Mouse (Mus musculus) heart, embryonic 10.5 days (tissue): ENCODE data around the gene Uts2. TPM values are rescaled to one million over a fixed set of nuclear protein-coding genes. Genes with fewer than 3 reads are reported as not detected.

ENCODE experiments used
- DNase-seq: peaks from one replicate; pipeline ENCODE4 v3.0.0-alpha.2; 2017; ENCODE audit warnings: low spot score
- H3K27ac ChIP-seq: fragments of 300-500 bp; sonication (generic); 2 replicates; pipeline ENCODE4 v1.5.1; 2016; ENCODE audit warnings: mild to moderate bottlenecking
- H3K27me3 ChIP-seq: fragments of 300-500 bp; sonication (generic); 2 replicates; pipeline ENCODE4 v1.6.1; 2016; ENCODE audit warnings: mild to moderate bottlenecking; ENCODE audit not compliant: poor library complexity, insufficient read depth, severe bottlenecking
- H3K36me3 ChIP-seq: fragments of 300-500 bp; sonication (generic); 2 replicates; pipeline ENCODE4 v1.6.1; 2016; ENCODE audit warnings: mild to moderate bottlenecking, moderate library complexity
- H3K4me1 ChIP-seq: fragments of 300-500 bp; sonication (generic); 2 replicates; pipeline ENCODE4 v1.6.1; 2016; ENCODE audit warnings: mild to moderate bottlenecking
- H3K4me3 ChIP-seq: fragments of 300-500 bp; sonication (generic); 2 replicates; pipeline ENCODE4 v1.5.1; 2016; ENCODE audit warnings: mild to moderate bottlenecking, moderate library complexity
- H3K9me3 ChIP-seq: fragments of 300-500 bp; sonication (generic); 2 replicates; pipeline ENCODE4 v1.6.1; 2016; ENCODE audit warnings: mild to moderate bottlenecking, moderate library complexity
- WGBS: fragments of 180-500 bp; shearing (Covaris S2); methylation state at CpG from one replicate; pipeline ENCODE4 v1.1.7; 2016; 5-methylcytosine and 5-hydroxymethylcytosine counted together
- polyA plus RNA-seq: library from polyadenylated mRNA; unstranded; fragments of >200 nt; fragmentation: Nextera tagmentation; extraction: Ambion mirVana; gene quantifications from 2 replicates; pipeline ENCODE4 v1.2.1, GENCODE M21; 2016

Gene Uts2
- not detected in 2 replicates for polyA plus RNA-seq

GRCm38 (mm10) chr4:150996797-150997196 lies at the start of gene Uts2:
TSS of gene Uts2 (plus strand) at chr4:150997097.
- peaks cover 4% of the 10 kb centered on the region; the same call in 1 of the 2 replicates for H3K27me3 ChIP-seq
- no peaks in the 10 kb centered on the region for H3K36me3 ChIP-seq
- 83% methylated on average over 7 of the region's 7 CpGs for WGBS
- no peaks in the 10 kb centered on the region for H3K9me3 ChIP-seq
- DNase-seq: no peak
- no peak within 1 kb of the TSS for H3K27ac ChIP-seq
- H3K4me3 ChIP-seq: no peak within 1 kb of the TSS
- no peaks in the 10 kb centered on the region for H3K4me1 ChIP-seq

GRCm38 (mm10) chr4:150950972-150951371 lies 45.9 kb upstream of the Uts2 start:
- H3K4me1 ChIP-seq: no peaks in the 10 kb centered on the region
- H3K36me3 ChIP-seq: no peaks in the 10 kb centered on the region
- peaks cover 5% of the 10 kb centered on the region; the same call in 1 of the 2 replicates for H3K27me3 ChIP-seq
- WGBS: 73% methylated on average over 10 of the region's 10 CpGs
- no peak overlapping the region for H3K4me3 ChIP-seq
- no peak overlapping the region for H3K27ac ChIP-seq
- no peak for DNase-seq
- H3K9me3 ChIP-seq: no peaks in the 10 kb centered on the region

DNA sequence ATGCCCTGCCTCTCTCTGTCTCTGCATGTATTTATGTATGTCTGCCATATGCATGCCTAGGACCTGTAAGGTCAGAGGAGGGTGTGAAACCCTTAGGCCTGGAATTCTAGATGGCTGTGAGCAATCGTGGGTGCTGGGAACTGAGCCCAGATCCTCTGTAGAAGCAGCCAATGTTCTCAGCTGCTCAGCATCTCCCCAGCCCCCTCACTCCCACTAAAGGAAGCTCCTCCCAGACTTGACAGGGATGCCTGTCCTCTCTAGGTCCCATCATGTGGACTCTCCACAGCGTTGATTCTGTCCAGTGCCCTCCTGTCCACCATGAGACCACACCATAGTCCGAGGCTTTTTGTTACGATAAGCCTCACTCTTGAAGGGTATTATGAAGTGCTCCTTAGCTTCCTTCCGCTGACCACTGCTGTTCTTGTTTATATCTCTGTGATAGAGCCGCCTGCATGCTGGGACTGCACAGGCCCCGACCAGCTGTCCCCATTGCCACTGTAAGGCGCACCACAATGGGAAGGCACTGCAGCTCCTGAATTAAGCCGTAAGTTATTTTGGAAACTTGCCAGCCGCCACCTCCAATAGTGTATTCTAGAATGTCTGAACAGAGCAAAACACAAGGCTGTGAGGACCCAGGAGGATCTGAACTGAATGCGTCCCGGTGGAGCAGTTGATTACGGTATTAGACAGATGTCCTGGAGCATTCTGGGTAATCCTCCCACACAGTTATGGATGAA lies 40.4 kb upstream of the Uts2 start:
- WGBS: 78% methylated on average over 13 of the region's 13 CpGs
- no peak overlapping the region for H3K4me3 ChIP-seq
- H3K27me3 ChIP-seq: peaks cover 5% of the 10 kb centered on the region; the same call in 1 of the 2 replicates
- no peak for DNase-seq
- no peaks in the 10 kb centered on the region for H3K9me3 ChIP-seq
- peaks cover 17% of the 10 kb centered on the region for H3K4me1 ChIP-seq
- no peaks in the 10 kb centered on the region for H3K36me3 ChIP-seq
- no peak overlapping the region for H3K27ac ChIP-seq

GRCm38 (mm10) chr4:150957106-150957458 lies 39.8 kb upstream of the Uts2 start:
- no peak for DNase-seq
- 69% methylated on average over 1 of the region's 1 CpGs for WGBS
- peaks cover under 1% of the 10 kb centered on the region; the same call in 1 of the 2 replicates for H3K27me3 ChIP-seq
- H3K9me3 ChIP-seq: no peaks in the 10 kb centered on the region
- peaks cover 17% of the 10 kb centered on the region for H3K4me1 ChIP-seq
- H3K27ac ChIP-seq: no peak overlapping the region
- no peaks in the 10 kb centered on the region for H3K36me3 ChIP-seq
- H3K4me3 ChIP-seq: no peak overlapping the region

GRCm38 (mm10) chr4:150958536-150958935 lies 38.4 kb upstream of the Uts2 start:
- H3K27ac ChIP-seq: no peak overlapping the region
- DNase-seq: no peak
- WGBS: 67% methylated on average over 7 of the region's 7 CpGs
- H3K9me3 ChIP-seq: no peaks in the 10 kb centered on the region
- H3K4me3 ChIP-seq: no peak overlapping the region
- H3K27me3 ChIP-seq: no peaks in the 10 kb centered on the region
- H3K4me1 ChIP-seq: peaks cover 17% of the 10 kb centered on the region
- no peaks in the 10 kb centered on the region for H3K36me3 ChIP-seq

DNA sequence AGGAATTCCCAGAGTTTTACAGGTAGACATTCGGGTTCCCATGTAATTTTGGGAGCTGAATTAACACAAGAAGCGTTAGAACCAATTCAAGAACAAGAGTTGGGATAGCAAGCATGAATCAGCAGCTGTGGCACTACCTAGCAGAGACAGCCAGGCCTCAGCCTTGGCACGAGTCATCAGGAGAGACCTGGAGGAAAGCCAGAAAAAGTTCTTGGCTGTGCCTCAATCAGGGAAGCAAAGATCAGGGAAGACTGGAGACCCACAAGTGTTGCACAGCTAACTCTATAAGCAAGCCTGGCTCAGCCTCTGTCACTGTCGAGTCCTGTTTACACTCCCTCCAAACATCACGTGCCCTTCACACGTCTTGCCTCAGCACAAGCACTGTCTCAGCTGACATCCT lies 34.7 kb upstream of the Uts2 start:
- Histone ChIP-seq H3K36me3 (no peaks in the 10 kb centered on the region), H3K27ac (no peak overlapping the region), H3K27me3 (no peaks in the 10 kb centered on the region), H3K4me1 (peaks cover 18% of the 10 kb centered on the region), H3K9me3 (no peaks in the 10 kb centered on the region), H3K4me3 (no peak overlapping the region)
- no peak for DNase-seq
- WGBS: 63% methylated on average over 6 of the region's 6 CpGs

GRCm38 (mm10) chr4:150963711-150964110 lies 33.2 kb upstream of the Uts2 start:
- Histone ChIP-seq H3K27ac (no peak overlapping the region), H3K4me3 (no peak overlapping the region), H3K27me3 (no peaks in the 10 kb centered on the region), H3K9me3 (no peaks in the 10 kb centered on the region), H3K36me3 (no peaks in the 10 kb centered on the region), H3K4me1 (peaks cover 15% of the 10 kb centered on the region)
- WGBS: 59% methylated on average over 2 of the region's 2 CpGs
- DNase-seq: no peak

DNA sequence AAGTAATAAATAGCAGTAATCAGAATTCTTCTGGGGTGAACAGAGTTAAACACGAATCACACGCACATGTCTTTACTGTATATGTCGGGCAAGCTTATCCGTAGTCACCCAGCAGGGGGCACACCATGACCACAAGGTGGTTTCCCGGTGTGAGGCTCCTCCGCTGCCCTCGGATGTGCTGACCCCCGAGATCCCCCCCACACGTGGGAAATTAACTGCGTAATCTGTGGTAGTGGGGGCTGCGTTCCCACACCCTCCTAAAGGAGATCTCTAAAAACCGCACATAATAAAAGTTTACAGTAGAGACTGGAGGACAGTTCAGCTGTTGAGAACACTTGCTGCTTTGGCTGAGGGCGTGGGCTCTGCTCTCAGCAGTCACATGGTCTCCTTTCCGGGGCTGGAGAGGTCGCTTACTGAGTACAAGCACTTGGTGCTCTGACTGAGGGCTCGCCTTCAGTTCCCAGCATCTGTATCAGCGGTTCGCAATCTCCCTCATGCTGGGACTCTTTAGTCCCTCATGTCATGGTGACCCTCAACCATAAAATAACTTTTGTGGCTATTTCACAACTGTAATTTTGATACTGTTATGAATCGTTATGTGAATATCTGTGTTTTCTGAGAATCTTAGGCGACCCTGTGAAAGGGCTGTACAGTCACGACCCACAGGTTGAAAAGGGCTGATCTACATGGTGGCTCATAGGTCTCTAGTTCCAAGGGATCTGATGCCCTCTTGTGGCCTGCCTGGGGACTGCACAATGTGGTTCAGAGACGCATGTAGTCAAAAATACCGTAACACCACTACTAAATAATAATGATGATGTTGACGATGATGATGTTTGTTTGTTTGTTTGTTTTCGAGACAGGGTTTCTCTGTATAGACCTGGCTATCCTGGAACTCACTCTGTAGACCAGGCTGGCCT lies 32.0 kb upstream of the Uts2 start:
- H3K4me3 ChIP-seq: peak overlapping the region; percentile 51
- H3K9me3 ChIP-seq: no peaks in the 10 kb centered on the region
- H3K27me3 ChIP-seq: no peaks in the 10 kb centered on the region
- DNase-seq: peak; percentile 88
- peaks cover 5% of the 10 kb centered on the region for H3K4me1 ChIP-seq
- WGBS: 10% methylated on average over 25 of the region's 25 CpGs
- H3K27ac ChIP-seq: no peak overlapping the region
- no peaks in the 10 kb centered on the region for H3K36me3 ChIP-seq

- Histone ChIP-seq H3K9me3 (no peaks in the 10 kb centered on the region), H3K4me3 (no peak overlapping the region), H3K4me1 (peaks cover 5% of the 10 kb centered on the region), H3K36me3 (no peaks in the 10 kb centered on the region), H3K27ac (no peak overlapping the region), H3K27me3 (no peaks in the 10 kb centered on the region)
- DNase-seq: no peak
- WGBS: 66% methylated on average over 11 of the region's 11 CpGs
These were observed 31.3 kb upstream of the Uts2 start for GRCm38 (mm10) chr4:150965555-150965951.

- Histone ChIP-seq H3K9me3 (no peaks in the 10 kb centered on the region), H3K27me3 (no peaks in the 10 kb centered on the region), H3K4me3 (no peak overlapping the region), H3K4me1 (peaks cover 5% of the 10 kb centered on the region), H3K27ac (no peak overlapping the region), H3K36me3 (no peaks in the 10 kb centered on the region)
- 16% methylated on average over 7 of the region's 7 CpGs for WGBS
- DNase-seq: no peak
These were observed 30.3 kb upstream of the Uts2 start for GRCm38 (mm10) chr4:150966556-150966955.

GRCm38 (mm10) chr4:150968956-150969355 lies 27.9 kb upstream of the Uts2 start:
- H3K36me3 ChIP-seq: no peaks in the 10 kb centered on the region
- H3K27ac ChIP-seq: no peak overlapping the region
- WGBS: 77% methylated on average over 8 of the region's 8 CpGs
- H3K4me3 ChIP-seq: no peak overlapping the region
- peaks cover 5% of the 10 kb centered on the region for H3K4me1 ChIP-seq
- no peak for DNase-seq
- H3K9me3 ChIP-seq: no peaks in the 10 kb centered on the region
- H3K27me3 ChIP-seq: no peaks in the 10 kb centered on the region

GRCm38 (mm10) chr4:150973264-150973663 lies 23.6 kb upstream of the Uts2 start:
- no peak overlapping the region for H3K27ac ChIP-seq
- WGBS: 79% methylated on average over 8 of the region's 8 CpGs

DNA sequence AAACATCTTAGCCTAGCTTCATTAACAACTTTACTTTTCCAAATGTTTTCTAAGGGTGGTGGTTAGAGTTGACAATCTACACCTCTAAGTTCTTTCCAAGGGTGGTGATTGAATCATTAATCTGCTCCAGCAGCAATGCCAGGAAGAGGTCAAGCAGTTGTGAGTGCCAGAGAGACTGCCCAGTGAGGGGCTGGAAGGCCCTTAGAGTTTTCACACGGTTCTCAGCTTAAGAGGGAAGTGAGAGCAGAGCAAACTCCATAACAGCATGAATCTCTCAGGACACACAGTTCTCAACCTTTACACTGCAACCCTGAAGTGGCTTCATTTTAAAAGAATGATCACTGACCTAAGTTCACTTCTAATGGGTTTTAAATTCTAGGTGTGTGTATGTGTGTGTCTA lies 21.8 kb upstream of the Uts2 start:
- WGBS: 20% methylated on average over 1 of the region's 1 CpGs
- H3K9me3 ChIP-seq: no peaks in the 10 kb centered on the region
- no peak overlapping the region for H3K4me3 ChIP-seq
- H3K27me3 ChIP-seq: no peaks in the 10 kb centered on the region
- H3K4me1 ChIP-seq: no peaks in the 10 kb centered on the region
- H3K27ac ChIP-seq: no peak overlapping the region
- DNase-seq: no peak
- no peaks in the 10 kb centered on the region for H3K36me3 ChIP-seq

More at GRCm38 (mm10) chr4:150973264-150973663, 23.6 kb upstream of the Uts2 start:
- no peaks in the 10 kb centered on the region for H3K36me3 ChIP-seq
- H3K27me3 ChIP-seq: no peaks in the 10 kb centered on the region
- DNase-seq: no peak
- H3K9me3 ChIP-seq: no peaks in the 10 kb centered on the region
- H3K4me3 ChIP-seq: no peak overlapping the region
- no peaks in the 10 kb centered on the region for H3K4me1 ChIP-seq
